17 mouse cellular contexts compared by ENCODE assay signal in genomic region chr1:154536763-154537162, GRCm38 (mm10).
"Had no signal": no experiment of that assay in that cellular context is flagged by ENCODE, and none has a peak within 500 bp of the region (broad histone marks: within the 10 kb centered on the region; RNA-seq: fewer than 3 reads in every experiment).

No protein-coding gene starts in this region.

- H3K4me1 ChIP-seq: neural tube, embryonic 13.5 days; stomach, embryonic 15.5 days had no signal

- H3K27ac ChIP-seq: neural tube, embryonic 12.5 days; neural tube, embryonic 13.5 days; neural tube, embryonic 15.5 days; stomach, embryonic 15.5 days; stomach, postnatal 0 days had no signal

- H3K4me3 ChIP-seq: neural tube, embryonic 12.5 days; neural tube, embryonic 13.5 days; neural tube, embryonic 15.5 days; stomach, embryonic 15.5 days had no signal

- H3K9ac ChIP-seq: neural tube, embryonic 12.5 days; neural tube, embryonic 13.5 days; neural tube, embryonic 15.5 days; stomach, embryonic 15.5 days had no signal

- DNase-seq: retina, postnatal 1 day; right cerebral cortex, adult 18-20 months; right cerebral cortex, postnatal 14 days; right cerebral cortex, postnatal 25 days; right cerebral cortex, postnatal 4 days; spleen, adult 18-20 months; thymus, adult 18-20 months; thymus, adult 2 months; thymus, postnatal 14 days; thymus, postnatal 25 days; thymus, postnatal 36 days; thymus, postnatal 4 days had no signal

- H3K4me2 ChIP-seq: neural tube, embryonic 12.5 days; neural tube, embryonic 13.5 days; neural tube, embryonic 15.5 days; stomach, embryonic 15.5 days had no signal

- H3K27me3 ChIP-seq: neural tube, embryonic 12.5 days; neural tube, embryonic 13.5 days; neural tube, embryonic 15.5 days; stomach, embryonic 15.5 days had no signal

- H3K9me3 ChIP-seq: neural tube, embryonic 12.5 days; neural tube, embryonic 13.5 days; neural tube, embryonic 15.5 days; stomach, embryonic 15.5 days had no signal

- H3K36me3 ChIP-seq: neural tube, embryonic 12.5 days; neural tube, embryonic 13.5 days; neural tube, embryonic 15.5 days; stomach, embryonic 15.5 days had no signal
